8 mouse cellular contexts compared by ENCODE assay signal in the genomic region with DNA sequence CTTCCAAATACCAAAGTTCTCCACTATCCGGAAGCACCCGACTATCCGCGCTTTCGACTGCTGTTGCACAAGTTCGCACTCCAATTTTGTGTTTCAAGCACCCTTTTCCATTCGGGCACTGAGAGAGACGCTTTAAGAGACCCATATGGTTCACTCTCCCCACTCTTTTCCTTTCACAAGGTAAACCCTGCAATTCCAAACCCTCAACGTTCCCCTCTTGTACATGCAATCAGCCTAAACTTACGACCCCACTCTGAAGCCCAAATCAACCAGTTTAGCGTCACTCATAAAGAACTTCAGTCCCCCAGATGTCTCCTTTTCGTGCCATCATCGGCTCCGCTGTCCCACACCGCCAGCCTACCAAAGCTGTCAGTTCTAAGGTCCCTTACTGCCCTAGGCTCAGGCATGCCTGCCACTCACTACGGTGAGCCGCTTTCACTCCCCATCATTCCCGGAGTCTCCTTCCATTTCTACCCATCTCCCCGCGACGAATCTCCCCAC. TPM values are rescaled to one million over a fixed set of nuclear protein-coding genes. Genes with fewer than 3 reads are reported as not detected.
DNase-seq lines count a peak whose midpoint lies in the region; ATAC-seq and TF ChIP-seq lines count a peak whose summit lies in the region.

No protein-coding gene starts in this region.

- ATAC-seq in hindbrain, embryonic 12.5 days (ENCODE audit: low FRiP score) = no peak
- ATAC-seq in liver, embryonic 15.5 days (ENCODE audit: insufficient read depth) = no peak
- ATAC-seq in neural tube, embryonic 15.5 days (ENCODE audit: low FRiP score) = no peak

- peak overlapping the region; percentile 90 for H3K4me2 ChIP-seq in hindbrain, embryonic 12.5 days (replicated peaks)
- peak overlapping the region; percentile 100 for H3K4me2 ChIP-seq in liver, embryonic 15.5 days
- peak overlapping the region; percentile 79 for H3K4me2 ChIP-seq in neural tube, embryonic 15.5 days

- under 1% methylated on average over 21 of the region's 21 CpGs for WGBS in hindbrain, embryonic 12.5 days
- WGBS in liver, embryonic 15.5 days (ENCODE audit: insufficient replicate concordance) = under 1% methylated on average over 21 of the region's 21 CpGs
- under 1% methylated on average over 21 of the region's 21 CpGs for WGBS in neural tube, embryonic 15.5 days

- H3K9ac ChIP-seq in hindbrain, embryonic 12.5 days = peak overlapping the region; percentile 90
- H3K9ac ChIP-seq in liver, embryonic 15.5 days = peak overlapping the region; percentile 96
- peak overlapping the region; percentile 89 for H3K9ac ChIP-seq in neural tube, embryonic 15.5 days (replicated peaks)

- H3K4me1 ChIP-seq in brown adipose tissue, adult 24 weeks (ENCODE audit: control insufficient read depth, insufficient read depth, insufficient read length, low read length) = no peaks in the 10 kb centered on the region
- peaks cover 24% of the 10 kb centered on the region for H3K4me1 ChIP-seq in hindbrain, embryonic 12.5 days
- H3K4me1 ChIP-seq in liver, embryonic 15.5 days (replicated peaks) = peaks cover 42% of the 10 kb centered on the region
- H3K4me1 ChIP-seq in neural tube, embryonic 15.5 days = peaks cover 42% of the 10 kb centered on the region

- H3K9me3 ChIP-seq in hindbrain, embryonic 12.5 days (replicated peaks) = no peaks in the 10 kb centered on the region
- no peaks in the 10 kb centered on the region for H3K9me3 ChIP-seq in liver, embryonic 15.5 days (replicated peaks)
- H3K9me3 ChIP-seq in neural tube, embryonic 15.5 days (replicated peaks) = no peaks in the 10 kb centered on the region

- no peak for TF ChIP-seq CTCF in left cerebral cortex, adult 2 months (IDR thresholded peaks at IDR 0.05)

- no peaks in the 10 kb centered on the region for H3K27me3 ChIP-seq in hindbrain, embryonic 12.5 days
- no peaks in the 10 kb centered on the region for H3K27me3 ChIP-seq in liver, embryonic 15.5 days
- H3K27me3 ChIP-seq in neural tube, embryonic 15.5 days (replicated peaks) = no peaks in the 10 kb centered on the region

- no peaks in the 10 kb centered on the region; the same call in 1 of the 2 replicates for H3K36me3 ChIP-seq in hindbrain, embryonic 12.5 days
- H3K36me3 ChIP-seq in liver, embryonic 15.5 days (replicated peaks) = peaks cover 13% of the 10 kb centered on the region
- no peaks in the 10 kb centered on the region for H3K36me3 ChIP-seq in neural tube, embryonic 15.5 days

- no peak for DNase-seq in left cerebral cortex, adult 2 months (ENCODE audit: extremely low spot score in 1 of 2, low spot score in 2 of 2)
- no peak for DNase-seq in left cerebral cortex, adult 11 months (ENCODE audit: low spot score)
- no peak for DNase-seq in right cerebral cortex, postnatal 36 days (ENCODE audit: low spot score in 2 of 2)
- no peak for DNase-seq in cerebellum, postnatal 10 days

- intact Hi-C loops in left cerebral cortex, adult 2 months (cut with DNase I) = loop anchor here (5.0 kb wide), 1 partner anchor 117 kb away; no protein-coding TSS in a partner anchor

- H3K4me3 ChIP-seq in left cerebral cortex, adult 2 months = peak overlapping the region; percentile 94
- H3K4me3 ChIP-seq in brown adipose tissue, adult 24 weeks (ENCODE audit: insufficient read depth, low read depth, low read length) = peak overlapping the region; percentile 78
- H3K4me3 ChIP-seq in hindbrain, embryonic 12.5 days = peak overlapping the region; percentile 81
- peak overlapping the region; percentile 99 for H3K4me3 ChIP-seq in liver, embryonic 15.5 days (replicated peaks)
- peak overlapping the region; percentile 62 for H3K4me3 ChIP-seq in neural tube, embryonic 15.5 days (replicated peaks)

- H3K27ac ChIP-seq in left cerebral cortex, adult 2 months = peak overlapping the region; percentile 90
- H3K27ac ChIP-seq in brown adipose tissue, adult 24 weeks (replicated peaks; ENCODE audit: low read depth, low read length) = no peak overlapping the region
- peak overlapping the region; percentile 93 for H3K27ac ChIP-seq in hindbrain, embryonic 12.5 days
- no peak overlapping the region for H3K27ac ChIP-seq in liver, embryonic 15.5 days (replicated peaks)
- H3K27ac ChIP-seq in neural tube, embryonic 15.5 days (replicated peaks) = peak overlapping the region; percentile 97

RNA-seq across cellular contexts. Expression of a gene that starts 1.1 kb away (rescaled TPM):
- total RNA-seq in left cerebral cortex, adult 2 months (2021) = 10 to 100 TPM; 47.2 to 50.7 TPM
- polyA plus RNA-seq in brown adipose tissue, adult 24 weeks (2012; ENCODE audit: insufficient read depth, insufficient read length, missing spikeins) = 4.5 and 7.7 TPM in 2 replicates
- 24.1 and 25.1 TPM in 2 replicates for polyA plus RNA-seq in hindbrain, embryonic 12.5 days (2016; fragmentation: Nextera tagmentation; extraction: Ambion mirVana)
- 1.9 and 2.3 TPM in 2 replicates for polyA plus RNA-seq in liver, embryonic 15.5 days (2015; fragmentation: Nextera tagmentation; extraction: Ambion mirVana)
- 13.6 and 14.4 TPM in 2 replicates for polyA plus RNA-seq in neural tube, embryonic 15.5 days (2015; fragmentation: Nextera tagmentation; extraction: Ambion mirVana)

RNA-seq across cellular contexts. Expression of a gene that starts 1.2 kb away (rescaled TPM):
- total RNA-seq in left cerebral cortex, adult 2 months (2021) = 100 to 1,000 TPM; 204 to 206 TPM
- polyA plus RNA-seq in brown adipose tissue, adult 24 weeks (2012; ENCODE audit: insufficient read depth, insufficient read length, missing spikeins) = 496 and 573 TPM in 2 replicates
- polyA plus RNA-seq in hindbrain, embryonic 12.5 days (2016; fragmentation: Nextera tagmentation; extraction: Ambion mirVana) = 452 and 477 TPM in 2 replicates
- polyA plus RNA-seq in liver, embryonic 15.5 days (2015; fragmentation: Nextera tagmentation; extraction: Ambion mirVana) = 290 and 291 TPM in 2 replicates
- 598 and 611 TPM in 2 replicates for polyA plus RNA-seq in neural tube, embryonic 15.5 days (2015; fragmentation: Nextera tagmentation; extraction: Ambion mirVana)

Comparison
In these comparisons a context has a peak if more than half of its experiments do, and no peak if none do; other contexts are left out.
1. H3K27ac ChIP-seq: peak in left cerebral cortex, adult 2 months (single experiment), hindbrain, embryonic 12.5 days (single experiment) and neural tube, embryonic 15.5 days (single experiment); none in brown adipose tissue, adult 24 weeks (single experiment) and liver, embryonic 15.5 days (single experiment).
2. Peak in every context shown above with its lines, with median percentiles within 50 percentile points of each other: H3K4me3 ChIP-seq, H3K4me2 ChIP-seq and H3K9ac ChIP-seq.